Mouse (Mus musculus): Measurements from ENCODE around the gene Gm18596. TPM values are rescaled to one million over a fixed set of nuclear protein-coding genes. Genes with fewer than 3 reads are reported as not detected.
"Not testable (repeated sequence)": the region's sequence is repeated elsewhere in the genome, so short reads cannot be mapped to it uniquely, and the experiment has no call there.

The Gm18596 gene
- polyA plus RNA-seq (2014; fragmentation: Nextera tagmentation; extraction: Ambion mirVana), result not detected in 2 replicates

DNA sequence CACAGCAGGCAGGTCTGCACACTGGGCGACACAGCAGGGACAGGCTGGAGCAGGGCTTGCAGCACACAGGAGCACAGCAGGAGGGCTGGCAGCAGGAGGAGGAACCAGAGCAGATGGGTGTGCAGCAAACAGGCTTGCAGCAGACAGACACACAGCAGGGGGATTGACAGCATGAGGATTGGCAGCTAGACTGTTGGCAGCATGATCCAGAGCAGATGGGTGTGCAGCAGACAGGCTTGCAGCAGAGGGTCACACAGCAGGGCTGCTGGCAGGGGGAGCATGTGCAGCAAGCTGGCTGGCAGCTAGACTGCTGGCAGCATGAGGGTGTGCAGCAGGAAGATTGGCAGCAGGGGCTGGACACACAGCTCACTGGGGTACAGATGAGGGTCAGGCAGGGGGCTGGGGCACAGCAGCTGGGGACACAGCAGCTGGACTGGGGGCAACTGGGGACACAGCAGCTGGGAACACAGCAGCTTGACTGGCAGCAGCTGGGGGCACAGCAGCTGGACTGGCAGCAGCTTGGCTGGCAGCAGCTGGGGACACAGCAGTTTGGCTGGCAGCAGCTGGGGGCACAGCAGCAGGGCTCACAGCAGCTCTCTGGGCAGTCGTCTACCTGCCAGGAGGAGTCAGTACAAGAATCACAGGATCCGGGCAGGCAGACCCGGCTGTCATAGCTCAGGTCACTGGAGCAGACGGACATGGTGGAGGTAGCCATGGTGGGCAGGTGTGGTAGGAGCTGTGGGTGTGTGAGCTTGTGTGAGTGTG, at the start of gene Gm18596:
Gene Gm18596 (minus strand): TSS at position 715 of the 765 bp plus-strand sequence.
- H3K9ac ChIP-seq (replicated peaks; ENCODE audit: low read depth, low read length); H3K4me3 ChIP-seq (ENCODE audit: low read depth, low read length); ATAC-seq (ENCODE audit: low read depth); H3K27ac ChIP-seq (ENCODE audit: low read depth, low read length); H3K9me3 ChIP-seq (ENCODE audit: control insufficient read depth, low read length); H3K36me3 ChIP-seq (ENCODE audit: control insufficient read depth, insufficient read depth, low read length); H3K27me3 ChIP-seq (ENCODE audit: control insufficient read depth, insufficient read depth, low read length); H3K4me1 ChIP-seq (ENCODE audit: control insufficient read depth, insufficient read depth, low read length); H3K4me2 ChIP-seq (ENCODE audit: low read depth, low read length): not testable (repeated sequence)
- WGBS, result 68% methylated on average over 4 of the region's 5 CpGs

DNA sequence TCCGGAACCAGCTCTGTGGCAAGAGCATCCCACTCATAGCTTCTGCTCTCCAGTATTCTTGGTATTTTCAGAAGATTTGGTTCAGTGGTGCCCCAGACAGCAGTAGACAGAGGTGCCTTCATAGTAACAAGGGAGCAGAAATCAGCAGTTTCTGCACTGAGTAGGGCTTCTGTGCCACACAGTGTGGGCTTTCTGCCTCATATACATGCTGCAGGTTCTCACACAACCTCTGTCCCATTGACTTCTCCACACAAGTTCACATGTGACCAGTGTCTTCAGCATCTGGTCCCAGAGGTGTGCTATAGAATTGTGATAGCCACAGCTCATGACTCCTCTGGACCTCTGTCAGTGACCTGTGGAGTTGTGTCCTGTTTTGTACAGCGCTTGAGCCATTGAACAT, 46.2 kb upstream of the Gm18596 start:
- H3K4me2 ChIP-seq (ENCODE audit: low read depth, low read length), result no peak overlapping the region
- no peaks in the 10 kb centered on the region for H3K27me3 ChIP-seq (ENCODE audit: control insufficient read depth, insufficient read depth, low read length)
- H3K4me3 ChIP-seq (ENCODE audit: low read depth, low read length), result no peak overlapping the region
- H3K27ac ChIP-seq (ENCODE audit: low read depth, low read length), result no peak overlapping the region
- ATAC-seq (ENCODE audit: low read depth), result no peak
- H3K4me1 ChIP-seq (ENCODE audit: control insufficient read depth, insufficient read depth, low read length), result no peaks in the 10 kb centered on the region
- no peaks in the 10 kb centered on the region for H3K36me3 ChIP-seq (ENCODE audit: control insufficient read depth, insufficient read depth, low read length)
- no peaks in the 10 kb centered on the region for H3K9me3 ChIP-seq (ENCODE audit: control insufficient read depth, low read length)
- no peak overlapping the region for H3K9ac ChIP-seq (replicated peaks; ENCODE audit: low read depth, low read length)
- WGBS, result 83% methylated on average over 2 of the region's 2 CpGs

DNA sequence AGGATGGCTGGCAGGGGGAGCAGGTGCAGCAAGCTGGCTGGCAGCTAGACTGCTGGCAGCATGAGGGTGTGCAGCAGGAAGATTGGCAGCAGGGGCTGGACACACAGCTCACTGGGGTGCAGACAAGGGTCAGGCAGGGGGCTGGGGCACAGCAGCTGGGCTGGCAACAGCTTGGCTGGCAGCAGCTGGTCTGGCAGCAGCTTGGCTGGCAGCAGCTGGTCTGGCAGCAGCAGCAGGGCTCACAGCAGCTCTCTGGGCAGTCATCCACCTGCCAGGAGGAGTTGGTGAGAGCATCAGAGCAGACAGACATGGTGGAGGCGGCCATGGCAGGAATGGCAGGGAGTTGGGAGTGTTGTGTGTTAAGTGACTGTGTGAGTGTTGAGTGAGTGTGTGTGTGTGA, 45.4 kb upstream of the Gm18596 start, which contains the start of gene Gm7137:
Gene Gm7137 (minus strand): TSS at position 325 of the 400 bp plus-strand sequence.
- not testable (repeated sequence) for H3K4me2 ChIP-seq (ENCODE audit: low read depth, low read length); H3K4me3 ChIP-seq (ENCODE audit: low read depth, low read length); H3K27ac ChIP-seq (ENCODE audit: low read depth, low read length); H3K4me1 ChIP-seq (ENCODE audit: control insufficient read depth, insufficient read depth, low read length); H3K36me3 ChIP-seq (ENCODE audit: control insufficient read depth, insufficient read depth, low read length); H3K27me3 ChIP-seq (ENCODE audit: control insufficient read depth, insufficient read depth, low read length); H3K9ac ChIP-seq (replicated peaks; ENCODE audit: low read depth, low read length); H3K9me3 ChIP-seq (ENCODE audit: control insufficient read depth, low read length); ATAC-seq (ENCODE audit: low read depth)
- WGBS, result no CpG with 5 or more reads among the region's 1 CpGs

DNA sequence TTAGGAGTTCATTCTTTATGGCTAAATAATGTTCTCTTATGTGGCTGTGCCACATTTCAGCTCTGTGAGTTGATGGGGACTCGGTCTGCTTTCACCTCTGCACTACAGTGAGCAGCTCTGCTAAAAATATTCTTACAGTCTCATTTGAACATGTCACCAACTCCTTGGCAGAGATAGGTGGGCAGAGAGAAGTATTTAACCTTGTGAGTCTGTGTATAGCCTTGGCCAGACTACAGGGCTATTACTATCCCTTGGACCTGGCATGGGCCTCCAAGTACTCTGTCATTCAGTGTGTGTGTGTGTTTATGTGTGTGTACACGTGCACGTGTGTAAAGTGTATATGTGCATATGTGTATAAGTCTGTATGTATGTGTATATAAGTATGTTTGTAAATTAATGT, 41.0 kb upstream of the Gm18596 start:
- not testable (repeated sequence) for H3K9me3 ChIP-seq (ENCODE audit: control insufficient read depth, low read length); H3K27ac ChIP-seq (ENCODE audit: low read depth, low read length); ATAC-seq (ENCODE audit: low read depth); H3K27me3 ChIP-seq (ENCODE audit: control insufficient read depth, insufficient read depth, low read length); H3K4me2 ChIP-seq (ENCODE audit: low read depth, low read length); H3K9ac ChIP-seq (replicated peaks; ENCODE audit: low read depth, low read length); H3K4me1 ChIP-seq (ENCODE audit: control insufficient read depth, insufficient read depth, low read length); H3K36me3 ChIP-seq (ENCODE audit: control insufficient read depth, insufficient read depth, low read length); H3K4me3 ChIP-seq (ENCODE audit: low read depth, low read length)
- WGBS, result 100% methylated on average over 1 of the region's 3 CpGs

DNA sequence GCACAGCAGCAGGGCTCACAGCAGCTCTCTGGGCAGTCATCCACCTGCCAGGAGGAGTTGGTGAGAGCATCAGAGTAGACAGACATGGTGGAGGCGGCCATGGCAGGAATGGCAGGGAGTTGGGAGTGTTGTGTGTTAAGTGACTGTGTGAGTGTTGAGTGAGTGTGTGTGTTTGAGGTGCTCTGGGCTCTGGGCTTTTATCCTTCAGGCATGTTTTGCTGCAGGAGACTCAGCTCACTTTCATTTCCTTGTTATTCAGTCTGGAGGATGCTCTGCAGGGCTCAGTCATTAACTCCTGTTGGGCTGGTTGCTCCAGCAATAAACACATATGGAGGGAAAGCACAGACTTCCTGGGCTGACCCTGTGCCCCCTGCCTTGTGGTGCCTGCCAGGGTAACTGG, 40.0 kb upstream of the Gm18596 start, which contains the start of gene Gm3250:
Gene Gm3250 (minus strand): TSS at position 101 of the 400 bp plus-strand sequence.
- H3K4me2 ChIP-seq (ENCODE audit: low read depth, low read length); ATAC-seq (ENCODE audit: low read depth); H3K9ac ChIP-seq (replicated peaks; ENCODE audit: low read depth, low read length); H3K36me3 ChIP-seq (ENCODE audit: control insufficient read depth, insufficient read depth, low read length); H3K27me3 ChIP-seq (ENCODE audit: control insufficient read depth, insufficient read depth, low read length); H3K27ac ChIP-seq (ENCODE audit: low read depth, low read length); H3K9me3 ChIP-seq (ENCODE audit: control insufficient read depth, low read length); H3K4me3 ChIP-seq (ENCODE audit: low read depth, low read length); H3K4me1 ChIP-seq (ENCODE audit: control insufficient read depth, insufficient read depth, low read length): not testable (repeated sequence)
- WGBS, result 40% methylated on average over 1 of the region's 1 CpGs

DNA sequence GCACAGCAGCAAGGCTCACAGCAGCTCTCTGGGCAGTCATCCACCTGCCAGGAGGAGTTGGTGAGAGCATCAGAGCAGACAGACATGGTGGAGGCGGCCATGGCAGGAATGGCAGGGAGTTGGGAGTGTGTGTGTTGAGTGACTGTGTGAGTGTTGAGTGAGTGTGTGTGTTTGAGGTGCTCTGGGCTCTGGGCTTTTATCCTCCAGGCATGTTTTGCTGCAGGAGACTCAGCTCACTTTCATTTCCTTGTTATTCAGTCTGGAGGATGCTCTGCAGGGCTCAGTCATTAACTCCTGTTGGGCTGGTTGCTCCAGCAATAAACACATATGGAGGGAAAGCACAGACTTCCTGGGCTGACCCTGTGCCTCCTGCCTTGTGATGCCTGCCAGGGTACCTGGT, 34.4 kb upstream of the Gm18596 start, which contains the start of gene Gm7138:
Gene Gm7138 (minus strand): TSS at position 101 of the 400 bp plus-strand sequence.
- not testable (repeated sequence) for H3K4me2 ChIP-seq (ENCODE audit: low read depth, low read length); H3K9me3 ChIP-seq (ENCODE audit: control insufficient read depth, low read length); ATAC-seq (ENCODE audit: low read depth); H3K4me1 ChIP-seq (ENCODE audit: control insufficient read depth, insufficient read depth, low read length); H3K36me3 ChIP-seq (ENCODE audit: control insufficient read depth, insufficient read depth, low read length); H3K4me3 ChIP-seq (ENCODE audit: low read depth, low read length); H3K27ac ChIP-seq (ENCODE audit: low read depth, low read length); H3K9ac ChIP-seq (replicated peaks; ENCODE audit: low read depth, low read length); H3K27me3 ChIP-seq (ENCODE audit: control insufficient read depth, insufficient read depth, low read length)
- 40% methylated on average over 1 of the region's 1 CpGs for WGBS

DNA sequence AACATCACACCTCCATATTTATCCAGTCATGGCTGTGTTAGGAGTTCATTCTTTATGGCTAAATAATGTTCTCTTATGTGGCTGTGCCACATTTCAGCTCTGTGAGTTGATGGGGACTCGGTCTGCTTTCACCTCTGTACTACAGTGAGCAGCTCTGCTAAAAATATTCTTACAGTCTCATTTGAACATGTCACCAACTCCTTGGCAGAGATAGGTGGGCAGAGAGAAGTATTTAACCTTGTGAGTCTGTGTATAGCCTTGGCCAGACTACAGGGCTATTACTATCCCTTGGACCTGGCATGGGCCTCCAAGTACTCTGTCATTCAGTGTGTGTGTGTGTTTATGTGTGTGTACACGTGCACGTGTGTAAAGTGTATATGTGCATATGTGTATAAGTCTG, 29.7 kb upstream of the Gm18596 start:
- H3K36me3 ChIP-seq (ENCODE audit: control insufficient read depth, insufficient read depth, low read length); H3K9ac ChIP-seq (replicated peaks; ENCODE audit: low read depth, low read length); H3K9me3 ChIP-seq (ENCODE audit: control insufficient read depth, low read length); H3K4me1 ChIP-seq (ENCODE audit: control insufficient read depth, insufficient read depth, low read length); H3K27me3 ChIP-seq (ENCODE audit: control insufficient read depth, insufficient read depth, low read length); H3K27ac ChIP-seq (ENCODE audit: low read depth, low read length); ATAC-seq (ENCODE audit: low read depth); H3K4me2 ChIP-seq (ENCODE audit: low read depth, low read length); H3K4me3 ChIP-seq (ENCODE audit: low read depth, low read length): not testable (repeated sequence)
- 75% methylated on average over 1 of the region's 3 CpGs for WGBS

DNA sequence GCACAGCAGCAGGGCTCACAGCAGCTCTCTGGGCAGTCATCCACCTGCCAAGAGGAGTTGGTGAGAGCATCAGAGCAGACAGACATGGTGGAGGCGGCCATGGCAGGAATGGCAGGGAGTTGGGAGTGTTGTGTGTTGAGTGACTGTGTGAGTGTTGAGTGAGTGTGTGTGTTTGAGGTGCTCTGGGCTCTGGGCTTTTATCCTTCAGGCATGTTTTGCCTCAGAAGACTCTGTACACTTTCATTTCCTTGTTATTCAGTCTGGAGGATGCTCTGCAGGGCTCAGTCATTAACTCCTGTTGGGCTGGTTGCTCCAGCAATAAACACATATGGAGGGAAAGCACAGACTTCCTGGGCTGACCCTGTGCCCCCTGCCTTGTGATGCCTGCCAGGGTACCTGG, 28.8 kb upstream of the Gm18596 start, which contains the start of gene Gm3238:
Gene Gm3238 (minus strand): TSS at position 101 of the 400 bp plus-strand sequence.
- not testable (repeated sequence) for H3K4me2 ChIP-seq (ENCODE audit: low read depth, low read length); H3K36me3 ChIP-seq (ENCODE audit: control insufficient read depth, insufficient read depth, low read length); H3K27ac ChIP-seq (ENCODE audit: low read depth, low read length); ATAC-seq (ENCODE audit: low read depth); H3K4me3 ChIP-seq (ENCODE audit: low read depth, low read length); H3K9me3 ChIP-seq (ENCODE audit: control insufficient read depth, low read length); H3K9ac ChIP-seq (replicated peaks; ENCODE audit: low read depth, low read length); H3K4me1 ChIP-seq (ENCODE audit: control insufficient read depth, insufficient read depth, low read length); H3K27me3 ChIP-seq (ENCODE audit: control insufficient read depth, insufficient read depth, low read length)
- whole genome bisulfite sequencing, result 60% methylated on average over 1 of the region's 1 CpGs

DNA sequence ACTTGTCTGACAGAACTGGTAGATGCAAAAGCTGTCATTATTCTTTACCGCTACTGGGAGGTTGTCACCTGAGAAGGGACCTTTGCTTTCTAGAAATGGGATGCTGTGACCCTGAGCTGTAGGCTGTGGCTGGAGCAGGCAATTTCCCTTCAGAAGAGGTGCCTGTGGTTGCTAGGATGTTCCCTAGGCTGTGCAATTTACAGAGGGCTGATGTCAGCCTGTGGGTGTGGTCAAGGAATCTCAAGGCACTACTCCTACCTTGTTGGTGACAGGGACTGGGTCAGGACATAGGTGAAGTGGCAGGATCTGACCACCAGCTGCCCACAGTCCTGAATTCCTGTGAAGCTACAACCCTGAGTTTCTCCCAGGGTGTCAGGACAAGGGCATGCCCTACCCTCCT, 27.3 kb upstream of the Gm18596 start:
- H3K4me3 ChIP-seq (ENCODE audit: low read depth, low read length), result no peak overlapping the region
- no peak for ATAC-seq (ENCODE audit: low read depth)
- H3K36me3 ChIP-seq (ENCODE audit: control insufficient read depth, insufficient read depth, low read length), result no peaks in the 10 kb centered on the region
- 85% methylated on average over 1 of the region's 1 CpGs for WGBS
- H3K9ac ChIP-seq (replicated peaks; ENCODE audit: low read depth, low read length), result no peak overlapping the region
- no peak overlapping the region for H3K4me2 ChIP-seq (ENCODE audit: low read depth, low read length)
- no peak overlapping the region for H3K27ac ChIP-seq (ENCODE audit: low read depth, low read length)
- no peaks in the 10 kb centered on the region for H3K4me1 ChIP-seq (ENCODE audit: control insufficient read depth, insufficient read depth, low read length)
- no peaks in the 10 kb centered on the region for H3K9me3 ChIP-seq (ENCODE audit: control insufficient read depth, low read length)
- no peaks in the 10 kb centered on the region for H3K27me3 ChIP-seq (ENCODE audit: control insufficient read depth, insufficient read depth, low read length)

Measured in neural tube, embryonic 14.5 days (tissue).